Mouse (Mus musculus): ENCODE results near the gene Fmod.

Gene Fmod

GRCm38 (mm10) chr1:134078061-134078795, 41.2 kb downstream of the Fmod start:
- DNase-seq = no peak

- peak; percentile 98 for DNase-seq
Measured at GRCm38 (mm10) chr1:134078802-134079476, 41.9 kb downstream of the Fmod start, which contains the start of gene Btg2. Gene Btg2 (minus strand): TSS chr1:134079120.

GRCm38 (mm10) chr1:134079477-134080163, 42.6 kb downstream of the Fmod start:
- no peak for DNase-seq

GRCm38 (mm10) chr1:134080406-134080805, 43.4 kb downstream of the Fmod start:
- DNase-seq = no peak

- no peak for DNase-seq
Measured at GRCm38 (mm10) chr1:134080881-134081450, 43.9 kb downstream of the Fmod start.

- no peak for DNase-seq
Measured at GRCm38 (mm10) chr1:134082987-134083516, 46.0 kb downstream of the Fmod start.

GRCm38 (mm10) chr1:134083676-134084075, 46.6 kb downstream of the Fmod start:
- DNase-seq = no peak

GRCm38 (mm10) chr1:134084128-134084527, 47.1 kb downstream of the Fmod start:
- no peak for DNase-seq

GRCm38 (mm10) chr1:134086017-134086416, 49.0 kb downstream of the Fmod start:
- DNase-seq = no peak

GRCm38 (mm10) chr1:134086811-134087398, 49.9 kb downstream of the Fmod start:
- peak; percentile 56 for DNase-seq

GRCm38 (mm10) chr1:134089074-134089473, 52.0 kb downstream of the Fmod start:
- no peak for DNase-seq

GRCm38 (mm10) chr1:134091851-134092250, 54.8 kb downstream of the Fmod start:
- DNase-seq = no peak

- DNase-seq = no peak
Measured at GRCm38 (mm10) chr1:134092368-134092767, 55.3 kb downstream of the Fmod start.

- DNase-seq = peak; percentile 88
Measured at GRCm38 (mm10) chr1:134092852-134093770, 56.1 kb downstream of the Fmod start.

- DNase-seq = peak; percentile 31
Measured at GRCm38 (mm10) chr1:134093771-134094526, 56.9 kb downstream of the Fmod start.

- DNase-seq = peak; percentile 5
Measured at GRCm38 (mm10) chr1:134095033-134095612, 58.1 kb downstream of the Fmod start.

GRCm38 (mm10) chr1:134095721-134096120, 58.7 kb downstream of the Fmod start:
- DNase-seq = peak; percentile 6

- DNase-seq = peak; percentile 18
Measured at GRCm38 (mm10) chr1:134096264-134096934, 59.3 kb downstream of the Fmod start.

- no peak for DNase-seq
Measured at GRCm38 (mm10) chr1:134097080-134097855, 60.2 kb downstream of the Fmod start.

Measured in cerebellum, adult 8-10 months (tissue).